Mouse (Mus musculus): ENCODE data around the gene Adamts17.

The Adamts17 gene

GRCm38 (mm10) chr7:66839463-66840007 is at the start of gene Adamts17:
Gene Adamts17 (plus strand): TSS chr7:66839735.
- peak; percentile 98 for DNase-seq (ENCODE audit: low read depth, low spot score)

- peak; percentile 94 for DNase-seq (ENCODE audit: low read depth, low spot score)
Measured at GRCm38 (mm10) chr7:66789860-66790748, 49.4 kb upstream of the Adamts17 start.

- no peak for DNase-seq (ENCODE audit: low read depth, low spot score)
Measured at GRCm38 (mm10) chr7:66791022-66791421, 48.5 kb upstream of the Adamts17 start.

GRCm38 (mm10) chr7:66796909-66797308 is 42.6 kb upstream of the Adamts17 start:
- no peak for DNase-seq (ENCODE audit: low read depth, low spot score)

- no peak for DNase-seq (ENCODE audit: low read depth, low spot score)
Measured at GRCm38 (mm10) chr7:66797345-66797744, 42.2 kb upstream of the Adamts17 start.

- DNase-seq (ENCODE audit: low read depth, low spot score), result no peak
Measured at GRCm38 (mm10) chr7:66798826-66799225, 40.7 kb upstream of the Adamts17 start.

GRCm38 (mm10) chr7:66800784-66801183 is 38.8 kb upstream of the Adamts17 start:
- no peak for DNase-seq (ENCODE audit: low read depth, low spot score)

GRCm38 (mm10) chr7:66801785-66802184 is 37.8 kb upstream of the Adamts17 start:
- DNase-seq (ENCODE audit: low read depth, low spot score), result no peak

GRCm38 (mm10) chr7:66803798-66804197 is 35.7 kb upstream of the Adamts17 start:
- DNase-seq (ENCODE audit: low read depth, low spot score), result no peak

GRCm38 (mm10) chr7:66806801-66807200 is 32.7 kb upstream of the Adamts17 start:
- no peak for DNase-seq (ENCODE audit: low read depth, low spot score)

- no peak for DNase-seq (ENCODE audit: low read depth, low spot score)
Measured at GRCm38 (mm10) chr7:66810436-66810835, 29.1 kb upstream of the Adamts17 start.

GRCm38 (mm10) chr7:66811294-66811693 is 28.2 kb upstream of the Adamts17 start:
- no peak for DNase-seq (ENCODE audit: low read depth, low spot score)

GRCm38 (mm10) chr7:66812289-66812688 is 27.2 kb upstream of the Adamts17 start:
- DNase-seq (ENCODE audit: low read depth, low spot score), result no peak

GRCm38 (mm10) chr7:66812737-66813136 is 26.8 kb upstream of the Adamts17 start:
- peak; percentile 5 for DNase-seq (ENCODE audit: low read depth, low spot score)

GRCm38 (mm10) chr7:66813172-66813571 is 26.4 kb upstream of the Adamts17 start:
- DNase-seq (ENCODE audit: low read depth, low spot score), result no peak

GRCm38 (mm10) chr7:66815526-66815925 is 24.0 kb upstream of the Adamts17 start:
- no peak for DNase-seq (ENCODE audit: low read depth, low spot score)

- DNase-seq (ENCODE audit: low read depth, low spot score), result peak; percentile 17
Measured at GRCm38 (mm10) chr7:66820034-66820433, 19.5 kb upstream of the Adamts17 start.

- DNase-seq (ENCODE audit: low read depth, low spot score), result no peak
Measured at GRCm38 (mm10) chr7:66830803-66831202, 8.7 kb upstream of the Adamts17 start.

- DNase-seq (ENCODE audit: low read depth, low spot score), result no peak
Measured at GRCm38 (mm10) chr7:66831295-66831694, 8.2 kb upstream of the Adamts17 start.

GRCm38 (mm10) chr7:66840008-66840719 is 629 bp downstream of the Adamts17 start:
- DNase-seq (ENCODE audit: low read depth, low spot score), result peak; percentile 29

- DNase-seq (ENCODE audit: low read depth, low spot score), result no peak
Measured at GRCm38 (mm10) chr7:66841165-66841564, 1.6 kb downstream of the Adamts17 start.

- peak; percentile 57 for DNase-seq (ENCODE audit: low read depth, low spot score)
Measured at GRCm38 (mm10) chr7:66842021-66842420, 2.5 kb downstream of the Adamts17 start.
